Mouse (Mus musculus): ENCODE data around the gene Card11.

- TF ChIP-seq POLR2A (IDR thresholded peaks at IDR 0.05; ENCODE audit: insufficient read depth, low read depth, low read length) (no peak), EP300 (IDR thresholded peaks at IDR 0.05; ENCODE audit: insufficient read depth, low read depth, low read length) (no peak)
Measured at GRCm38 (mm10) chr5:141004078-141004763, 3.8 kb upstream of the Card11 start.

Measured in heart, adult 2 months (tissue).